Mouse (Mus musculus) retina, postnatal 1 day (tissue): ENCODE measurements around the gene Copb2.
A peak's percentile ranks its signal among the peaks of the same experiment; 100 is the strongest.

Experiments used
- DNase-seq: peaks from one replicate; pipeline ENCODE4 v3.0.0-alpha.2; 2012

Gene Copb2

DNA sequence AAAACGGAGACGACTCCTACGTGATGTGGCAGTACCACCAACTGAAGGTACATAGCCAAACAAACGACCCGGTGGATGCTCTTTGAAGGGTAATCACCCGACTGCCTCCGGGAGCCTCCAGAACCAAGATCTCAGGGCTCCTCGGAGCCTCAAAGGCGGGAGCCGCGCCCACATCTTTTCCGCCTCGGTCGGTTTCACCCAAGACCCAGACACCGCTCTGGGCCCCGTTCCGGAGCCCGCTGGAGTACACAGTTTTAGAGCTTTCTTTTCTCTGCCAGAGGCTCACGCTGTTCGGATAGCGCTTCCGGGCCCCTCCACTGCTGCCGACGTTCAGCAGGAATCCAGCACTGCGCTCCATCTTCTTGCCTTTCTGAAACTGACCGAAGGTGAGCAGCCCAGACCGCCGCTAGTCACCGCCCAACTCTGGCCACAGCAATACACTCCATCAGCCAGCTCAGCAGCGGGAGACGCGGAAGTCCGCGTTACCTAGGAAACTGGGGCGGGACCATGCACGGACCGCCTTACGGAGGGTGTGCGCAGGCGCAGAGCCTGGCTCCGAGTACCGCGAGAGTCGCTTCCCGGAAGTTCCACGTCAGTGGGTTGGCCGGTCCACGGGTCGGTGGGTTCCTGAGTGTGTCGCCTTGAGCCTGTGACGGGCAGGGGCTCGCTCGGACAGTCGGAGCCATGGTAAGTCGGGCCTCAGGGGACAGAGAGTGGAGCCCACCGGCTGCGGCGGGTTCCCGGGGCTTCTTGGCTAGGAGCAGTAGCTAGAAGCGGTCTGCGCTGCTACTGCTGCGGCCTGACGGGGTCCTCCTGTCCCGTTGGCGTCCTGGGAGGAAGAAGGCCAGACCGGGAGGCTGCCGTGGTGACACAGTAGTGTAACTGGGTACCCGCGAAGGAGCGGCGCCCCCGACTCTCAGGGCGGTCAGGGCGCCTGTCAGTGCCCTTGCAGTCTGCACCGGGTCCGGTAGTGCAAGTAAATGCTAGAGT is at the start of gene Copb2:
Gene Copb2 (plus strand): TSS at position 585 of the 990 bp plus-strand sequence.
- peak; percentile 98 for DNase-seq

DNA sequence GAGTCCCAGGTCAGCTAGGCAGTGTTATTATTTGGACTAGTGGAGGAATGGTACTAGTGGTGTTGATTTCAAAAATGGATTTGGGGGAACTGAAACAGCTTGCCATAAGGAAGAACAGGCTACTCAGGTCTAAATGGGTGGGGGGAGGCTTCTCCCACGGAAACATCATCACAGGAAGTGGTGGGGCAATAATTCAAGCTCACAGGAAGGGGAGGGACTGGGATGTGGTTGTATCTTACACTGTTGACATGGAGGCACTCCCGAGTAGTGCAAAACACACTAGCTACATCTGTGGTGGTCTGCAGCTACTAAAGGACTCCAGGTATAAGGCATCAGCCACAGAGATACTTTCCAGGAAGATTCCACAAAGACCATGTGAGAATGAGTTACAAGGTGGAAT is 39.6 kb upstream of the Copb2 start:
- DNase-seq = no peak

- DNase-seq = peak; percentile 92
Observed at GRCm38 (mm10) chr9:98524786-98525542, 38.6 kb upstream of the Copb2 start.

DNA sequence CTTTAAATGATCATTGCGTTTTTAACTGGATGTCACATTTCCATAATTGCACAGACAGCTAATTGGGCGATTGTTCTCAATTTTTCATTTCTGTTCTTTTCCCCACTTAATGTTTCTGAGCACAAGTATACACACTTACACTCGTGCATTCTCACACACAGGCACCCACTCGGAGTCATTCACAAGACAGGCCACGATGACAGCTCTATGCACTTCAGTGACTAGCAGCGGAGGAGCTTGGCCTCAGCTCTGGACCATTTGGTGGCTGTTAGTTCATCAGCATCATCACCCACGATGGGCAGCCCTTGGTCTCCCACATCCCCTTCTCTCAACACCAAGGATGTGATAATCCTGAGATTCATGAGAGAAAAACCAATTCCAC is 38.0 kb upstream of the Copb2 start:
- DNase-seq = no peak

DNA sequence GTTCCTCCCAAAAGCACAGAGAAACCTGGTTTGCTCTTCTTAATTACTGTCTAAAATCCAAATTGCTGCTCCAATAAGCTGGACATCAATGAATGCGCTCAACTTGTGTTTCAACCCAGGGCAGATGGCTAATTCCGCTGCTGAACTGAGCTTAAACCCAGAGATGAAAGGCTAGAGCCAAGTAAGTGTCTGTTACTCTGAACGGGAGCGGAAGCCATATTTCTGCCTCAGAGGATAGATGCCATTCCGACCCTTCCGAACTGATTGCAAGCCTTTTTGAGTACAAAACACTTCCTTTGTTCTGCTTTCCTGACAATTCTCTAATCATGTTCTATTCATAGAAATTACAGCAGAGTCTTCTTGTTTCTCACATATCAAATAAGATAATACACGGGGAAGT is 36.3 kb upstream of the Copb2 start:
- peak; percentile 29 for DNase-seq

GRCm38 (mm10) chr9:98529776-98530175 is 33.7 kb upstream of the Copb2 start:
- peak; percentile 51 for DNase-seq

GRCm38 (mm10) chr9:98530999-98531398 is 32.5 kb upstream of the Copb2 start:
- DNase-seq = no peak

DNA sequence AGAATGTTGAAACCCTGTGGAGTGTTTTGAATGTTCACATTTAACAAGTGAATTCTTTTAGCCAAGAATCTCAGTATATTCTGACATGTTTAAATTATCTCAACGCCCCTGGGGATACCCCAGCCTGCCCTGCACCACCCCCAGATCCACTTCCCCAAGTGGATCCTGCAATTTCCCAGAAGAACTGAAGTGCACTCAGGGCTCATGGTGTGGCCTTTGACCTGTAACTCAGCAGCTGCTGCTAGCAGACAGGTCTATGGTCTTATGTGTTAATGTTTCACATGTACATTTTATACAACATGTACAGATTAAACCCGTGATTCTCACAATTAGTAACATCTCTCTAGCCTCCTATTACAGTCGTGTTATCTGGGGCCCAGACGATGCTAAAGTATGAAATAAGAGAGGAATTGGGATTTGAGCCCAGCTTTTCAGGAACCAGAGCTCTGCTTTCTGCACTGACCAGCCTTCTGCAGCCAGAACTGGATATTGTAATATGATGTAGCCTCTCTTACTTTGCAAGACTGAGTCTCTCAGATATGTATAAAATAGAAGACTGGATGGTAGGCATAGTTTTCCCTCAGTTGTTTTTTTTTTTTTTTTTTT is 28.7 kb upstream of the Copb2 start:
- no peak for DNase-seq

GRCm38 (mm10) chr9:98535763-98536162 is 27.8 kb upstream of the Copb2 start:
- no peak for DNase-seq

DNA sequence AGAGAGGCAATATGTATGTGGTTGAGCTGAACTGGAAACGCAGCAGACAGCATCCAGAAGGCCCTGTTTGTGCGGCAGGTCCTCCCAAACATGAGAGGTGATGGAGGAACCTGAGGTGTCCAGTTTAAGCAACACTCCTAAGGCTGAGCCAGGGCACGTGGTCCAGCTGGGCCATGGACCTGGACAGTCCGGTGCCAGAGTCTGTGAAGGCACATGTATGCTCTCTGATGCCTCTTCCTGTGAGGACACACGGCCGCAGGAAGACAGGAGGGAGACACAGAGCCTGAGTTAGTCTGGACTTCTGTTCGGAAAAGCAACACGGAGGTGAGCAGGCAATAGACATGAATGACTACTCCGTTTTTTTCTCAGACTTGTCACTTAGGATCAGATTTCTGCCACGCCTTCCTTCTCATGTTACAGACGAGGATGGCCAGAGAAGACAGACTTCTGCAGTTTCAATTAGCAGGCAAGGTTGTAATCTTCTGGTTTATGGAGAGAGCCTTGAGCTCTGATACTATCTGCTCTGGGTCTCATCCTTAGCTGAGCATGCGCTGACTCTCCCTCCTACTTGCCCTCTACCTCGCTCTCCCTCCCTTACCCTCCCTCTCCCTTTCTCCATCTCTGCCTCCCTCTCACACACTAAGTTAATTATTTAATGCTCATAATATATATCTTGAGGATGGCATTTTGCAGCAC is 25.4 kb upstream of the Copb2 start:
- DNase-seq = no peak

GRCm38 (mm10) chr9:98538713-98539360 is 24.7 kb upstream of the Copb2 start:
- peak; percentile 86 for DNase-seq

DNA sequence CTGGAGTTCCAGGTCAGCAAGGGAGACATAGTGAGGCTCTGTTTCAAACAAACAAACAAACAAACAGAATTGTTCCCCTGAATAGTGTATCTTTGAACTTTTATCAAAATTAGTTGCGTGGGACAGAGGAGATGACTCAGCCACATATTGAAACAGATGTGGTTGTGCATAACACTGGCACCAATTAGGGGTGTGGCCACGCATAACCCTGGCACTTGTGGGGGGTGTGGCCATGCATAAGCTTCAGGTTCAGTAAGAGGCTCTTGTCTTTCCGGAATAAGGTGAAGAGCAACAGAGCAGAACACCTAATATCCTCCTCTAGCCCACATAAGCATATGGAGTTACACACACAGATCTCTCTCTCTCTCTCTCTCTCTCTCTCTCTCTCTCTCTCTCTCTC is 19.5 kb upstream of the Copb2 start:
- no peak for DNase-seq

DNA sequence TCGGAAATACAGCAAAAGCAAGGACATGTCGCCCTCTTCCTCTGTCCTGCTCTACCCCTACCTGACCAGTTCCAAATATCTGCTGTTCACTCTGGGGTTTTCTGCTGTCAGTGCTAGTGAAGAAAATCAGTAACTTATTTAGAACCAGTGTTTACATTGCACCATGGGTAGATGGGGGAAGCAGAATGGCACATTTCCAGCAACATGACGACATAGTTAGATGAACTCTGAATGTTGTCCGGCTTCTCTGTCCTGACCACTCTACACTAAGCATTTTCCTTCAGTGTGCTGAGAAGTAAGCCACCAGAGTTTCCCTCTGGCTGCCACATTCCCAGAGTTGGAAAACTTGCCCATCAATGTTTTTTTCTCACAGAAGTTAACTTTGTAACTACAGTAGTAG is 20.3 kb downstream of the Copb2 start:
- DNase-seq = no peak

DNA sequence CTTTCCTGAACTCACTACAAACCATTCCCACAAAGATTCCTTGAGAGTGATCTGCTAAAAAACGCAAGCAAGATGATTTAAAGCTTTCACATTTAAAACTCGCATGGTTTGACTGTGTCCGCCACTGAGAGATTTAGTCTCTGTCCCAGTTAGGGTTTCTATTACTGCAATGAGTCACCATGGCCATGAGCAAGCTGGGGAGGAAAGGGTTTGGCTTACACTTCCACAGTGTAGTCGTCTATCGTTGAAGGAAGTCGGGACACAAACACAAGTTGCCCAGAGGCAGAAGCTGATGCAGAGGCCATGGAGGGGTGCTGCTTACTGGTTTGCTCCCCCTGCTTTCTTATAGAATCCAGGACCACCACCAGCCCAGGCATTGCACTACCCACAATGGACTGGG is 36.6 kb downstream of the Copb2 start:
- DNase-seq = no peak

DNA sequence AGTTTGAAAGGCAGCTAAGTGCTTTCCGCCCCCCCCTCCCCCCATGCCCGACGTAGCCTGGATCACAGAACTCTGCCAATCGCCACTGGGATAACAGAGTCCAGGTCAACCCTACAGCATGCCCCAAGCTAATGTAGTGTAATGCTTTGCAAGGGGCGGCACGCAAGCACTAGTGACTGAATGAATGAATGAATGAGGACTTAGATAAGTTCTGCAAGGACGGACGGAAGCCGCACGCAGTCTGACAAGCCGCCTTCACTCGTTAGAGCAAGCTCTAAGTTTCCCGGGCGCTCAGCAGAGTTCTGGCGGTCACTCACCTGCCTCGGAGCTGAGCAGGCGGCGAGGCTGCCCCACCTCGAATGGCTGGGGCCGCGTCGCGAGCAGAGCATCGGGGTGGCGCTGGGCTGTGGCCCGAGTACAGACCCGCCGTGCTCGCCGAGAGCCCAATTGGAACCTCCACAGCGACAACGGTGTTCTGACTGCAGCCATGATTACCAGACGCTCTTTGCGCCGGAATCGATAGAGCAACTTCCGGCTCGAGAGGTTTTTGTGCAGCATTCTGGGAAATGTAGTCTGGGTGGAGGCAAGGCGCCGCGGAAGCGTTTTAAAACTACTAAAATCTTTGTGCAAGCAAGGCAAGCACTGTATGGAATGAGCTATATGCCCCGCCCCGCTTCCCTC is 37.8 kb downstream of the Copb2 start, which contains the start of gene Mrps22:
Gene Mrps22 (minus strand): TSS at position 505 of the 681 bp plus-strand sequence.
- DNase-seq = peak; percentile 94

- no peak for DNase-seq
Observed at GRCm38 (mm10) chr9:98601837-98602359, 38.4 kb downstream of the Copb2 start.

DNA sequence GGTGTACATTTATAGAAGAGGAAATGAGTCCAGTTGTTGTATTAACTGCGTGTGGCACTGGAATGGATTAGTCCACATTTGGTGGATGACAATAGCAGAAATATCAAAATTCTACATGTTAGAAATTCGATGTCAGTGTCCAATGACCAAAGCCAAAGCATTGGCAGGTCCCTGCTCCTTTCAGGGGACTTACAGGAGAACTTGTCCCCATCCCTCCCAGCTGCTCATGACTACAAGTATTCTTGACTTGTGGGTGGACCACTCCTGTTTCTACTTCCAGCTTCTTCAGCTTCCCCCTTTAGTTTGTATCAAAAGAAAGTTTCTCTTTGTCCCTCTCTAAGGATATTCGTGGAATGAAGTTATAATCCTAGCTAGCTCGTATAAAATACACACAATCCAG is 41.4 kb downstream of the Copb2 start:
- DNase-seq = no peak

GRCm38 (mm10) chr9:98628480-98628879 is 65.0 kb downstream of the Copb2 start:
- DNase-seq = peak; percentile 17

DNA sequence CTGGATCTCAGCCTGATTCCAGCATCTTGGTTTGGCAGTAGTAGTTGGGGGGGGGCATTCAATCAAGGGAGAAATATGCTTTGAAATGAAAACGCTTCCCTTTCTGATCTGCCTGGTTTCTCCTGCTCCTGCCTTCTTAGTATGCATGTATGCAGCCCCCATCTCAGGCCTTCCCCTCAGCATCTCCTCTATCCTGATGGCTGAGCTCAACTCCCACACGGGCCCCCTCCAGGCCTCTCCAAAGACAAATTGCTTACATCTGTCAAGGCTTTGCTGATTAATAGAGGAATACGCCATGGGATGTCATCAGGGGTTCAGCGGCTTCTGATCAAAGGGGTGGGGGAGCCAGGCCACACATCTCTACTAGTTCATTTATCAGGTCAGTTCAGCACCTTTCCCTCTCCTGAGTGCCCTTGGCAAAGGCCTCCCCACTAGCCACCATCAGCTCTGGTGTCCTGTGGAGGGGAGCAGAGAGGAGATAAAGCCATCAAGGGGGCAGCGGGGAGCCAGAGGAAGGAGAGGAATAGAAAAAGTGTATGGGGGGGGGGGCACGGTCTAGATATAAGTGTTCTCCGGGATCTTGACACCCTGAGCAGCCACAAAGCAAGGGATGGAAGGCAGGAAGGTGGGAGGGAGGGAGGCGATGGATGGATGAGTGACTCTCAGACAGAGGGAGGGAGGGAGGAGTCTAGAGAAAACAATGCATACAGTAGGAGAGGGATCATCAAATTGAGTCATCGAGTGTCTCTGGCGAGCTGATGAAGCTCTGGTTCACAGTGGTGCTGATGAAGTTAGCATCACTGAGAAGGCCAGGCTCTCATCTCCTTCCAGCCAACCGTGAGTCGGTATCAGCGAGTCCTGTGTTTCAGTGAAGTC is 70.0 kb downstream of the Copb2 start:
- DNase-seq = no peak
